Comparison of ENCODE assay signal across 8 mouse cellular contexts in genomic region chr8:70489576-70489975, GRCm38 (mm10). TPM values are rescaled to one million over a fixed set of nuclear protein-coding genes. Genes with fewer than 3 reads are reported as not detected.
DNase-seq lines count a peak whose midpoint lies in the region; ATAC-seq lines count a peak whose summit lies in the region.

No protein-coding gene starts in this region.

- no peak for DNase-seq in heart, postnatal 36 days
- DNase-seq in lung, postnatal 10 days: peak; percentile 42
- DNase-seq in urinary bladder, adult 2 months (ENCODE audit: low spot score): no peak
- DNase-seq in spleen, postnatal 14 days (ENCODE audit: low spot score in 2 of 2): no peak

- H3K4me1 ChIP-seq in heart, embryonic 13.5 days: peaks cover 61% of the 10 kb centered on the region
- no peaks in the 10 kb centered on the region; the same call in 1 of the 2 replicates for H3K4me1 ChIP-seq in brown adipose tissue, adult 24 weeks (ENCODE audit: control insufficient read depth, insufficient read depth, insufficient read length, low read length)
- H3K4me1 ChIP-seq in hindbrain, embryonic 12.5 days: peaks cover 57% of the 10 kb centered on the region

- H3K9me3 ChIP-seq in heart, embryonic 13.5 days: no peaks in the 10 kb centered on the region
- no peaks in the 10 kb centered on the region for H3K9me3 ChIP-seq in hindbrain, embryonic 12.5 days (replicated peaks)

- peak overlapping the region; percentile 45 for H3K4me3 ChIP-seq in heart, embryonic 13.5 days
- peak overlapping the region; percentile 41 for H3K4me3 ChIP-seq in brown adipose tissue, adult 24 weeks (ENCODE audit: insufficient read depth, low read depth, low read length)
- peak overlapping the region; percentile 20 for H3K4me3 ChIP-seq in hindbrain, embryonic 12.5 days

- H3K4me2 ChIP-seq in heart, embryonic 13.5 days: peak overlapping the region; percentile 69
- H3K4me2 ChIP-seq in hindbrain, embryonic 12.5 days (replicated peaks): peak overlapping the region; percentile 39

- no peak overlapping the region for H3K27ac ChIP-seq in heart, embryonic 13.5 days (replicated peaks)
- H3K27ac ChIP-seq in brown adipose tissue, adult 24 weeks (replicated peaks; ENCODE audit: low read depth, low read length): no peak overlapping the region
- no peak overlapping the region for H3K27ac ChIP-seq in hindbrain, embryonic 12.5 days

- peaks cover 100% of the 10 kb centered on the region for H3K27me3 ChIP-seq in heart, embryonic 13.5 days (replicated peaks)
- H3K27me3 ChIP-seq in hindbrain, embryonic 12.5 days: peaks cover 100% of the 10 kb centered on the region

- WGBS in heart, embryonic 13.5 days: under 1% methylated on average over 41 of the region's 41 CpGs
- WGBS in hindbrain, embryonic 12.5 days: 1% methylated on average over 37 of the region's 41 CpGs

- intact Hi-C loops in heart, postnatal 36 days (cut with DNase I): no loop called here

- H3K36me3 ChIP-seq in heart, embryonic 13.5 days: no peaks in the 10 kb centered on the region
- H3K36me3 ChIP-seq in hindbrain, embryonic 12.5 days: no peaks in the 10 kb centered on the region

- peak overlapping the region; percentile 58 for H3K9ac ChIP-seq in heart, embryonic 13.5 days
- H3K9ac ChIP-seq in hindbrain, embryonic 12.5 days: 0 out of 2 replicates have a peak overlapping the region, but pooled peaks have one; percentile 2

- ATAC-seq in heart, embryonic 13.5 days (ENCODE audit: extremely low read depth, insufficient number of reproducible peaks, low FRiP score, low TSS enrichment): no peak
- ATAC-seq in hindbrain, embryonic 12.5 days (ENCODE audit: low FRiP score): no peak
- ATAC-seq in erythroblast, adult 5-6 weeks (replicated peaks; ENCODE audit: low FRiP score, poor library complexity, severe bottlenecking): no peak

RNA-seq across cellular contexts. Expression of gene Tmem59l, which starts 2.4 kb away (rescaled TPM):
- 0.45 and 0.76 TPM in 2 replicates for polyA plus RNA-seq in heart, embryonic 13.5 days (2015; fragmentation: Nextera tagmentation; extraction: Ambion mirVana)
- total RNA-seq in heart, postnatal 36 days (2021): not detected
- not detected in 2 replicates for polyA plus RNA-seq in brown adipose tissue, adult 24 weeks (2012; ENCODE audit: insufficient read depth, insufficient read length, missing spikeins)
- 27.0 and 29.2 TPM in 2 replicates for polyA plus RNA-seq in hindbrain, embryonic 12.5 days (2016; fragmentation: Nextera tagmentation; extraction: Ambion mirVana)
- 0.08 and 0.28 TPM in 2 replicates for polyA plus RNA-seq in urinary bladder, adult 2 months (2012; rRNA removed)
- not detected in 2 replicates for total RNA-seq in erythroblast, adult 5-6 weeks (2015; ENCODE audit: low replicate concordance)
- total RNA-seq in erythroblast, adult 5-6 weeks (2017; ENCODE audit: low replicate concordance): not detected in 2 replicates

RNA-seq across cellular contexts. Expression of gene Crlf1, which starts 3.4 kb away (rescaled TPM):
- polyA plus RNA-seq in heart, embryonic 13.5 days (2015; fragmentation: Nextera tagmentation; extraction: Ambion mirVana): 3.7 and 5.5 TPM in 2 replicates
- under 1 TPM; 0.39 to 0.62 TPM for total RNA-seq in heart, postnatal 36 days (2021)
- 1.3 TPM in 1 of 2 replicates, not detected in the other for polyA plus RNA-seq in brown adipose tissue, adult 24 weeks (2012; ENCODE audit: insufficient read depth, insufficient read length, missing spikeins)
- 3.3 and 4.2 TPM in 2 replicates for polyA plus RNA-seq in hindbrain, embryonic 12.5 days (2016; fragmentation: Nextera tagmentation; extraction: Ambion mirVana)
- 0.40 and 0.41 TPM in 2 replicates for polyA plus RNA-seq in urinary bladder, adult 2 months (2012; rRNA removed)
- 3.7 TPM in 1 of 2 replicates, not detected in the other for total RNA-seq in erythroblast, adult 5-6 weeks (2015; ENCODE audit: low replicate concordance)
- 2.5 TPM in 1 of 2 replicates, not detected in the other for total RNA-seq in erythroblast, adult 5-6 weeks (2017; ENCODE audit: low replicate concordance)

RNA-seq across cellular contexts. Expression of gene Klhl26, which starts 12.8 kb away (rescaled TPM):
- polyA plus RNA-seq in heart, embryonic 13.5 days (2015; fragmentation: Nextera tagmentation; extraction: Ambion mirVana): 11.2 and 12.4 TPM in 2 replicates
- total RNA-seq in heart, postnatal 36 days (2021): 1 to 10 TPM; 8.1 to 9.4 TPM
- 9.3 and 9.5 TPM in 2 replicates for polyA plus RNA-seq in brown adipose tissue, adult 24 weeks (2012; ENCODE audit: insufficient read depth, insufficient read length, missing spikeins)
- polyA plus RNA-seq in hindbrain, embryonic 12.5 days (2016; fragmentation: Nextera tagmentation; extraction: Ambion mirVana): 22.2 and 23.9 TPM in 2 replicates
- polyA plus RNA-seq in urinary bladder, adult 2 months (2012; rRNA removed): 34.7 and 36.9 TPM in 2 replicates
- 0.38 and 1.7 TPM in 2 replicates for total RNA-seq in erythroblast, adult 5-6 weeks (2015; ENCODE audit: low replicate concordance)
- 1.8 and 2.8 TPM in 2 replicates for total RNA-seq in erythroblast, adult 5-6 weeks (2017; ENCODE audit: low replicate concordance)

RNA-seq across cellular contexts. Expression of gene Rex1bd, which starts 17.0 kb away (rescaled TPM):
- 116 and 125 TPM in 2 replicates for polyA plus RNA-seq in heart, embryonic 13.5 days (2015; fragmentation: Nextera tagmentation; extraction: Ambion mirVana)
- 100 to 1,000 TPM; 109 to 113 TPM for total RNA-seq in heart, postnatal 36 days (2021)
- 191 and 207 TPM in 2 replicates for polyA plus RNA-seq in brown adipose tissue, adult 24 weeks (2012; ENCODE audit: insufficient read depth, insufficient read length, missing spikeins)
- polyA plus RNA-seq in hindbrain, embryonic 12.5 days (2016; fragmentation: Nextera tagmentation; extraction: Ambion mirVana): 118 TPM in 2 replicates
- 119 and 129 TPM in 2 replicates for polyA plus RNA-seq in urinary bladder, adult 2 months (2012; rRNA removed)
- 2.9 and 14.0 TPM in 2 replicates for total RNA-seq in erythroblast, adult 5-6 weeks (2015; ENCODE audit: low replicate concordance)
- total RNA-seq in erythroblast, adult 5-6 weeks (2017; ENCODE audit: low replicate concordance): 5.2 and 9.5 TPM in 2 replicates

RNA-seq across cellular contexts. Expression of gene Uba52, which starts 21.0 kb away (rescaled TPM):
- polyA plus RNA-seq in heart, embryonic 13.5 days (2015; fragmentation: Nextera tagmentation; extraction: Ambion mirVana): 842 and 891 TPM in 2 replicates
- total RNA-seq in heart, postnatal 36 days (2021): 1,000 to 10,000 TPM; 1,469 to 1,509 TPM
- 977 and 1,552 TPM in 2 replicates for polyA plus RNA-seq in brown adipose tissue, adult 24 weeks (2012; ENCODE audit: insufficient read depth, insufficient read length, missing spikeins)
- 633 and 755 TPM in 2 replicates for polyA plus RNA-seq in hindbrain, embryonic 12.5 days (2016; fragmentation: Nextera tagmentation; extraction: Ambion mirVana)
- polyA plus RNA-seq in urinary bladder, adult 2 months (2012; rRNA removed): 881 and 1,275 TPM in 2 replicates
- 653 and 914 TPM in 2 replicates for total RNA-seq in erythroblast, adult 5-6 weeks (2015; ENCODE audit: low replicate concordance)
- 249 and 1,009 TPM in 2 replicates for total RNA-seq in erythroblast, adult 5-6 weeks (2017; ENCODE audit: low replicate concordance)

Comparison
In these comparisons a context has a peak if more than half of its experiments do, and no peak if none do; other contexts are left out.
1. RNA of gene Tmem59l, which starts 2.4 kb away (polyA plus RNA-seq): 27.0 to 29.2 TPM in hindbrain, embryonic 12.5 days; 0.45 to 0.76 TPM in heart, embryonic 13.5 days, 0.08 to 0.28 TPM in urinary bladder, adult 2 months and not detected in brown adipose tissue, adult 24 weeks; every median in the first group is over 10 times any median in the second.
2. Peak in every context shown above with its lines, with median percentiles within 50 percentile points of each other: H3K4me3 ChIP-seq.